Mouse (Mus musculus): Measurements from ENCODE around the gene Kras.

The Kras gene

DNA sequence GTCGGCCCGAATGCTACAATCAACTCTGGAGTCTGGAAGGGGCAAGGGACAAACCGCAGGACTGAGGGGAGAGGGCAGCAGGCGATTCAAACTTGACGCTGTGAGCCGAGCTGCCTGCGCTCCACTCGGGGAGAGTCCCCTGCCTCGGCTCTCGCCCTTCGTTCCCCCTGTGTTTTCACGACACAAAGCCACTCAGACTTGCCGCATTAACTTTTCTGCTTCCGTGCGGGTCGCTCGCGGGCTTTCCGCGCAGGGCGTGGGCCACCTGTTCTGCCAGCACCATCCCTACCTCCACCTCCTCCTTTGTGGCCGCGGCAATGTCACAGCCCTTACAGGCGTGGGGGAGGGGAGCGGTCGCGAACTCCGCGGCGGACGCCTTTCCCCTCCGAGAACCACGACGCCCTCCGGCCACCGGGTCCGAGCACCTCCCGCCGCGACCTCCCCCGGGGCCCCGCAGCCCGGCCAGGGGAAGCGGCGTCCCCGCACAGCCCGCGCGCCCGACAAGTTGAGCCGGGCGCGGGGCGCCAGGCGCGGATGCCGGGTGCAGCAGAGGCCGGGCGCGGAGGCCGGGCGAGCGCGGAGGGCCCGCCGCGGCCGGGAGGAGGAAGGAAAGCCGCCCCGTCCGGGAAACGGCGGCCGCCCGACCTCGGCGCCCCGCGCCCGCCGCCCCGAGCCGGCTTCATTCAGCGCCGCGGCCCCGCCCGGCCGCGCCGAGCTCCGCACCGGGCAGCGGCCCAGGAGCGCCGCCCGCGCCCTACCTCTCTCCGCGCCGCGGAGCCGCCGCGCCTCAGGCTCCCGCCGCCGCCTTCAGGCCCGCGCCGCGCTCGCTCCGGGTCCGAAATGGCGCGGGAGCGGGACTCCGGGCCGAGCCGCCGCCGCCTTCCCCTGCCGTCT lies 501 bp downstream of the Kras start:
- DNase-seq (ENCODE audit: low spot score), result peak; percentile 63

DNA sequence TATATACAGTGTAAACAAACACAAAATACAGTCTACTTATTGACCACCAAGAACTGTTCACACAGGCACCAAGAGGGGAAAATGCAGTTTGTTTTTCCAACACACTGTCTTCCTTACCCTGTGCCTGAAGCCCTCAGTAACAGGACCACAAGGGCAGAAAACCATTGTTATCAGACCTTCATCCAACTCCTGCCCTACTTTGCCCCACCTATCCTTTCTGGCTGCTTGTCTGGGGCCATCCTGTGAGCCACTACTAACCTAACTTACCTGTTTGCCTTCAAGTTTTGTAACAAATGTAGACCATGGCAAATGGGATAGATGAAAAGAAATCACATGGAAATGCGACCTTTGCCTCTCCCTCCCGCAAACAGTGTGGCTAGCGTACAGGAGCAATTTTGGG lies 2.2 kb downstream of the Kras start:
- DNase-seq (ENCODE audit: low spot score), result no peak

DNA sequence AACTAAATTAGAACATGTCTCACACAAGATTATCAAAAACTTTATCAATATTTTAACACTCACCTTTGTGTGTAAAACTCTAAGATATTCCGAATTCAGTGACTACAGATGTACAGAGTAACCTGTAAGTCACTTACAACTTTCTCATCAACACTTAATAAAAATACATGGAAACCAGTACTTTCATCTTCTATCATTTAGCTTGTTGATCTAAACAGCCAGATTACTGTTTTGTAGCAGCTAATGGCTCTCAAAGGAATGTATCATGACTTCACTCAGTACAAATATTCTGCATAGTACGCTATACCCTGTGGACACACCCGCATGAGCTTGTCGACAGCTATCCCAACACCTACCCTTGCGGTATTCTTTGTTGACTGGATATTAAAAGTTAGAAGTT lies 3.2 kb downstream of the Kras start:
- no peak for DNase-seq (ENCODE audit: low spot score)

DNA sequence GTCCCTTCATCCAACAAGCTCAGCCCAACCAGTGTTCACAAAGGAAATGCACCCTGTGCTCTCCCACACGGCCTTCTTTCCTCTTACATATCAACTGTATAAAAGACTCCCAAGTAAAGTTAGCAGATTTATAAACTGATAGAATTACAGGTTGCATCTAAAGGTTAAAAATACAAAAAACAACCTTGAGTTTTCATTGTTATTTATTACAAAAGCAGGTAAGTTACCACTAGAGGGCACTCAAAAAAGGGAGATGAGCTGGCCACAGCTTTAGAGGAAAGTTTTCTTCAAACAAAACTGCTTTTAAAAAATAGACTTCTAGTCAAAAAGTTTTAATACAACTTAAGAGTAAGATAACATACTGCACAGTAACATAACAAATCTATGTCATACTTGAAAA lies 7.5 kb downstream of the Kras start:
- no peak for DNase-seq (ENCODE audit: low spot score)

DNA sequence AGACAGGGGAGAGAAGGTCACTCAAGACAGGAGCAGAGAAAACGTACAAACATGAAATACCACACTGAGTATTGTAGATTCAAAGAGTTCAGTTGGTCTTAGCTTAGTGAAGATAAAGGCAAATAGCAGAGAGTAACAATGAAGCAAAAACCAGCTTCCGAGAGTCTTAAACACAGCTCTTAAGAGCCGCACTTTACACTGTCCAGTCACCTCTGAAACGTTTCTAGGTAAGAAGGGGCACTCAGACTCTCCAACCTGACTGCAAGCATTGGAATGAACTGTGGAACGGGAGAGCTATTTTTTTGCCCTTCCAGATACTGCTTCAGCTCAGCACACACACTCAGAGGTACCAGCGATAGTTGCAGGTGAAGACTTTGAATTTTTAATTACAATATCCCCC lies 9.8 kb downstream of the Kras start:
- no peak for DNase-seq (ENCODE audit: low spot score)

DNA sequence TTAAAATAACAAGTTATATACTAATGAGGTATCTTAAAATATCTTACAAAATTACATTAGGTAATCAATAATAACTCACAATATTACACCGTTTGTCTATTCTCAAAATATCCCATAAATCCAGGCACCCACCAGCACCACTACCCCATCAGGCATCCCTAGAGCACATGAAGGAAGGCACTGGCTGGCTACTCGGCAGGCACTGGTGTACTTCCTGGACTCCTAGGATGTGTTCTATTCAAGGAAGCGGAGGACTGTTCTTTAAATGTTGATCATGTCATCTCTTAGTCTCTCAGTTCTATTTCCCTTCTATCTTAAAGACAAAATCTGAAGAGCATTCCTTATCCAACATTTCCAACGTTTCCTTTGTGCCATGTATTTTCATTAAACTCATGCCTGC lies 12.9 kb downstream of the Kras start:
- DNase-seq (ENCODE audit: low spot score), result no peak

DNA sequence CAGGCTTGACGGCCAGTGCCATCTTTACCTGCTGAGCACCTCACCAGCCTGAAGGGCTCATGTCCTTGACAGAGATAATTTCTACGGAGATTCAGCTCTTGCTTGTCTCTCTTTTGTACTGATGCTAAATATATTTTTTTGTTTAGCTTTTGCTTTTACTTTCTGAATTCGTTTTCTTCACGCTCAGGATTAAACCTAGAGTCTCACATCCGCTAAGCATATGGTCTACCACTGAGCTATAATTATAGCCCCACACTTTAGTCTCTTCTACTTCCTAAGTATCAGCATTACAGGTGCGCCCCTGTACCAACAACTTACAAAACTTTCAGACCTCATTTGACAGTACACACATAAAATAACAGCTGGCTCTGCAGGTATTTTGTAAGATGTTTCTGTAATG lies 14.7 kb downstream of the Kras start:
- no peak for DNase-seq (ENCODE audit: low spot score)

DNA sequence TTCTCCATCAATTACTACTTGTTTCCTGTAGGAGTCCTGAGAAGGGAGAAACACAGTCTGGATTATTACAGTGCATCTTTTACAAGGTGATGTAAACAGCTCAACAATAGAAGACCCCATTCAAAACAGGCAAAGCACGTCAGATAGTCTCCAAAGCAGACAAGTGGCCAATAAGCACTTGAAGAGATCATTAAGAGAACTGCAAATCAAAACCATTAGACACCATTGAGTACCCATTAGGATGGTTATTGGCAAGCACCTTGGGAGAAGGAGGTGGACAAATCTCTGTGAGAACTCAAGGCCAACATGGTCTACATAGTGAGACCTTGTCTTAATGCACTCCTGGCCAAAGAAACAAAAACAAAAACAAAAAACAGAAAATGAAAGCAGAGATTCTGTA lies 15.6 kb downstream of the Kras start:
- DNase-seq (ENCODE audit: low spot score), result no peak

DNA sequence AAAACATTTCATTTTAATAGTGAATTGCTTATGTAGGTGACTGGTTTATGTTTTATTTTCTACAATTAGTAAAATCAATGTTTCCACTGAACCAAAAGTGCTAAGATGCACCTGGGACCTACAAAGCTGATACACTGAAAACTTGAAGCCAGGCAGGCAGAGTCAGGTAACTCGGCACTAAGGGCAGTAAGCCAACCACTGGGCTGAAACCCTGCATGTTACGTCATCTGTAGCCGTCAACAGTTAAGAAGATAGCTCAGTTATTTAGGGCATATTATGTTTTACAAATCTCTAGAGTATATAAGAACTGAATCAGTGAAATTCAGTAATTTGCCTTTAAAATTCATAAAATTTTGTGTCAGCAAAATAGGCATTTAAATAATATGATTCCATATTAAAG lies 23.7 kb downstream of the Kras start:
- DNase-seq (ENCODE audit: low spot score), result no peak

DNA sequence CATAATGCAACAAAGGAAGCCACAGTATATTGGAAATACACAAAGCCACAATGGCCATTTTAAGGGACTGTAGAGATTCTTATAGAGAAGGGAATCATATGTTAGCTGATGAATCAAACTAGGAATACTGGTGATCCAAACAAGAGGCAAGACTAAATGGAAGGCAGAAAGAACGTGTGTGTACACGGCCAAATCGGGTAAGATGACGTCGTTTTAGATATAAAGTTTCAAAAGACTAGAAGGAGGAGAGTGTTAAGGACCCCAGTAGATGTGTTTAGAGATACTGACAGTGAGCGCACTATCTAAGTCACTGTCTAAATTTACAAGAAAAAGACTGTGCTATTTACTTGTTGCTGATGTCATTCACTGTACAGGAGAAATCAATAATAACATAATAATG lies 25.8 kb downstream of the Kras start:
- DNase-seq (ENCODE audit: low spot score), result no peak

DNA sequence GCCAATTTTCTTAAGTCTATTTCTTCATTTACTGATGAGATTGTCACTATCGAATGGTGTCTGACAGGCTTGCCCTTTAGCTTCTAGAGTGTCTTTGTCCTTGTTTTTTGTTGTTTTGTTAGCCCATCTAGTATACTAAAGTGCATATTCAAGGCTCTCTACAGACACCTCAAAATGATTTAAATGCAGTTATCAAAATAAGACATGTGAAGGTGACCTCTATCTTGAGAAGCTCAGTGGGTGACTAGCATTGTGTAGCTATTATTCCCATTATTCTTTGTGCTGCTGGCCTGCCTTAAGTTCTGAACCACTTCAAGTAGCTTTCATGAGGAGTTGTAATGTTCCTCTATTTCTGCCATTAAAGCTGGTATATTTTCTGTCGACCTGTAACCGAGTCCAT lies 34.2 kb downstream of the Kras start:
- DNase-seq (ENCODE audit: low spot score), result no peak

DNA sequence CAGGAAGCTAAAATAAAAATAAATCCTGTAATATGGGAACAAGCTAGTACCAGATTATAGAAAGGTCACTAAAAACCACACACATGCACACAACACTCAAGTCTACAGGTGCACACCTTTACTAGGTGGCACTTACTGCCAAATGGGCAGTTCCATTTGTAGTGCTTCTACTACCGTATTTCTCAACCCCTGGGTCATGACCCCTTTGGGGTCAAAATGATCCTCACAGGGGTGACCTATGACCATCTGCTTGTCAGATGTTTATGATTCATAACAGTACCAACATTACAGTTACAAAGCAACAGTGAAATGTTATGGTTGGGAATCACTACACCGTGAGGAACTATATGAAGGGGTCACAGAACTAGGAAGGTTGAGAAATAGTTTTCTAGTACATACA lies 36.1 kb downstream of the Kras start:
- DNase-seq (ENCODE audit: low spot score), result no peak

DNA sequence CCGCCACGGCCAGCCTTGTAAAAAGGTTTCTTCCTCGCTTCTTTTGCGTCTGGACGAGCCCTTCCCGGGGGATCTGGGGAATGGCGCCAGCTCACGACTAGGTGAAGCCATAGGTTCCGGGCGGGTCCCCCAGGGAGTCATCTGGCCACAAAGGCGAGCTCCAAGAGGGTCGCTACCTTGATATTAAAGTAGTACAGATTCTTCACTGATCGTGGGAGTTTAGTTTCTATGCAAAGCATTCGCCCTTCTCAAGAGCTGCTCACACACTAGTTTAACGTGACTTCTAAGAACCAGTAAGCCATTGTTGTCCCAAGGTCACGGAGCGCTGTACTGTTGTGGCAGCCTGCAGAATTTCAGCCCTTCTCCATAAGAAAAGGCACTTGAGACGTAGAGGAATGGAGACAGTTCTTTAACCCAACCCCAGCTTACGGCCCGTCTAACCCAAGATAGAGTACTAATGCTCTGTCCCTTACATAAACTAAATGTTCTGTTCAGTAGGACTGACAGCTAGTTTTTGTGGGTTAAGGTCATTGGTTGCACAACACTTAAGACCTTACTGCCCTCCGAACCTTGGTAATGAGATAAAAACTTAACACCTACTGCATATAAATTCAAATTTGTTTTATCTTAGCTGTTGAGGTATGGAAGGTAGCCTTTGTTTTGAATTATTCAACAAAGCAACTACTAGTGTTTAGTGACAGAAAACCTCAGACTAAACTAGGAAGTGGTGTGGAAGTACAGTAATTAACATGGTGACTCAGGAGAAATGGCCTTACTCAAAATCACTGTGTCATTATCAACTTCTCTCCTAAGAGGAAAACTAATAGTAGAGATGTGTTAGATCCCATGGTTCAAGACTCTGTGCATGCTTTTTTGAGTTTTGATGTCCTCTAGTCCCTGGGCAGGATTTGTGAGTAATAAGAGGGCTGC lies 38.4 kb downstream of the Kras start:
- no peak for DNase-seq (ENCODE audit: low spot score)

DNA sequence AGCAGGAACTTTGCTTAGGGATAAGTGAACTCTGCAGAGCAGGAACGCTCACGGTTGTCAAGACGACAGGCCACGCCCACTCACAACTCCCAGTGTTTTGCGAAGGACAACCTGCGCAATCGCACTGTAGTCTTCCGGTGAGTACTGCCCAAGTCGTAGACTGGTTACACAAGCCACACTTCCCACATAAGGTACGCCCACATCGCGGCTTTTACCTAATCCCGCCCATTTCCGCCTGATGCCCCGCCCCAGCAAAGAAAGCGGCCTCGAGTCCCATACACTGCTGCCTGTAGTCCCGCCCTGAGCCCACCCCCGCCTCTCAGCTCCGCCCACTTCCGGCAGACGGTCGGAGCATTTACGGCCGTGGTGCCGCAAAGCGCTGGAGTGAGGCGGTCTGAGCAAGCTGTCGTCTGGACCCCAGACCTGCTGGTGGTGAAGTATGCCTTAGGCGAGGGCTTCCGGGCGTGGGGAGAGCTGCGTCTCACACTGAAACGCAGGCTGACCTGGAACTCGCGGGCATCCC lies 39.2 kb downstream of the Kras start, which contains the start of the genes Casc1 and Etfrf1:
Casc1 (minus strand) TSS at position 190 of the 523 bp plus-strand sequence.
Etfrf1 (plus strand) TSS at position 319 of the 523 bp plus-strand sequence.
- peak; percentile 97 for DNase-seq (ENCODE audit: low spot score)

DNA sequence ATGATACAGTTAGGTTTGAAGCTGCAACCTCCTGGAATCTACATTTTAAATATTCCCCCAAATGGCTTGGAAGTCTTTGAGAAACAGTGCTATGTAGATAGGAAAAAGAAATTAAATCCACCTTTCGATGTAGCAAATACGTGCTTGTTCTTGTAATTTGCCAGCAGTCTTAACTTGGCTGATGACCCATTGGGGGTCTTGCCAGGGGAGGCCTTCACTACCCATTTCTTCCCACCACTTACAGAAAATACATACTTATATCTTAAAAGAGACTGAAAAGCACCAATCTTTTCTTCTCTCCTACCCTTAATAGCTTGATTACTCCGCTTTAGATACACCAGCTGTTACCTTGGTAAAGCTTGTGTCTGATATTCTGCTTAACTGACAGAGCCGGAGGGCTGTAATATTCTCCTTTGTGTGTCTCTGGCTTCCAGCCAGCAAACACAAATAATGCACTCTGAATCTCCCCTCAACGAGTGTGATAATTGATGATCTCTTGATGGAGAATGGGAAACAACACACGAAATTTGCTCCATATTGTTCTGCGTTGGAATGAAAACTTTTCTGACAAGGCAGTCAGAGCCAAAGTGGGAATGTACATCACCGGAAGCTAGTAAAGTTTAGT lies 39.9 kb downstream of the Kras start:
- DNase-seq (ENCODE audit: low spot score), result no peak

DNA sequence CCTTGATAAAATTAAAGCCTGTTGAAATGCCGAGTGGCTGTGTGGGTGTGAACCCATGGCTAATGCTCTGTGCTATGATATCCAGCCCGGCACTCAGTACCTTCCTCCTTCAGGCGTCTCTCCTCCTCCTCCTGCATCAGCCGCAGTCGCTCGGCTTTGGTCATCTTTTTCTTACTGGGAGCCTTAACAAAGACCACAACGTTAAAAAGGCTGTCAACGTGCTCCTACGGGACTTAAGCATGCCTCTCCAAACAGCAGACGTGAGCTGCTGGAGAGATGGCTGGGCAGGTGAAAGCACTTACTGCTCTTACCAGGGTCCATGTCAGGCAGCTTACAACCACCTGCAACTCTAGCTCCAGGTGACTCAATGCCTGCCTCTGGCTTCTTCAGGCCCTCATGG lies 44.9 kb downstream of the Kras start:
- DNase-seq (ENCODE audit: low spot score), result no peak

DNA sequence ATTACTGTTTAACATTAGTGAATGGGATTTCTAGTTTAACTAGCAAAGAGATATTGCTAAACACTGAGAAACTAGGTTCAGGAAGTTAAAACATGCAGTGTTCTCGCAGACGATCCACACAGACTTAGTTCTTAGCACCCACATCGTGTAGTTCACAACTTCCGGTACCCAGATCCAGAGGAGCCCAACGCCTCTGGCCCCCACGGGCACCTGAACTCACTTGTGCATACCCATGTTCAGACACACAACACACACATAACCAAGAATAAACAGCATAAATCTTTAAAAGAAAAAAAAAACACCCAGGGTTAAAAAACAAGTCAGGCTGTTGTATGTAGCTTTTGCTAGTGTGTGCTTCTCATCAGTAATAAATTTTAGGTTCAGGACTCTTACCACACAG lies 45.6 kb downstream of the Kras start:
- DNase-seq (ENCODE audit: low spot score), result no peak

DNA sequence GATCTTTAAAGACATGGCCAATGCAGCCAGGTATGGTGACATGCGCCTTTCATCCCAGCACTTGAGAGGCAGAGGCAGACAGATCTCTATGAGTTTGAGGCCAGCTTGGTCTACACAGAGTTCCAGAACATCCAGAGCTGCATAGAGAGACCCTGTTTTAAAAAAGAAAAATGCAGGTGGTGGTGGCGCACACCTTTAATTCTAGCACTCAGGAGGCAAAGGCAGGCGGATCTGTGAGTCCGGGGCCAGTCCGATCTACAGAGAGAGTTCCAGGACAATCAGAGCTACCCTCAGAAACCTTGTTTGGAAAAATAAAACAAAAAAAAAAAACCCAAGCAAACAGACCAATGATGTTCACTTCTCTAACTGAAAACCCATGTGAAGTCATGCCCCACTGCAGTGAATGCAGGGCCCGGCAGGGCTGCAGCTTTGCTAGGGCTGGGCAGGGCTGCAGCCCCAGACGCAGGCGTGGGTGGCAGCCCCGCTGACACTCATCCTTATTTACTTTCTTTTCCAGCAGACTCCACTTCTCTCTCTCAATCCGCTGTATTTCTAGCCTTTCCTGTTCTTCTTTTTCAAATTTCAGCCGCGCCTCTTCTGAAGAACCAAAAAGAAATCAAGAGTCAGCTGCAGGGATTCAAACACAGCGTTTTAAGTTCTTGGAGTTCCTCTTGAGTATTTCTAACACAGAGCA lies 47.5 kb downstream of the Kras start:
- no peak for DNase-seq (ENCODE audit: low spot score)

DNA sequence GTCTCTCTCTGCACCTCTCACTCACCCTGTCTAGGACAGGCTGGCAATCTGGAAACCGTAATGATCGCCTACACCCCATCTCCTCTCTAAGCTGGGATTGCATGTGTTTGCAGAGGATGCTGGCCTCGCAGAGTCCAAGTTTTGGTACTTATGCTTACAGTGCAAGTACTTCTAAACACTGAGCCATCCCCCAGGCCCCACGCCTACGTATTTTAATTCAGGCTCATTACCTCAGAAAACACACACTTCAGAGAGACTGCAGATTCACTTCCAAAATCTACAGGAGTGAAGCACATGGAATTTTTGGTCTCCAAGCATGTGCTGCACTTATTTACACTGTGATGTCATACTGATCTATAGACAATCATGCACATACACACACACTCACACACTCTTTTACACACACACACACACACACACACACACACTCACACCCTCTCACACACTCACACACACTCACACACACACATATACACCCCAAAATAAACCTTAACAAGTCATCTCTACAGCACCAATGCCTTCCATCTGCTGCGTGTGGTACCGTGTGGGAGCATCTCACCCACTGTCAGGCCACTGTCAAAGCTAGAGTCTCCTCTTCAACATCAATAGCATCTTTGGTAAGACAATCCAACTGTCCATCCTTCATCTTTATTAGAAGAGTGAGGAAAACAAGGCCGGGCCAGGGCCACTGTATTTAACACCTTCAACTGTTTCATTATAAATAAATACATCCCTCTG lies 51.9 kb downstream of the Kras start:
- DNase-seq (ENCODE audit: low spot score), result no peak

DNA sequence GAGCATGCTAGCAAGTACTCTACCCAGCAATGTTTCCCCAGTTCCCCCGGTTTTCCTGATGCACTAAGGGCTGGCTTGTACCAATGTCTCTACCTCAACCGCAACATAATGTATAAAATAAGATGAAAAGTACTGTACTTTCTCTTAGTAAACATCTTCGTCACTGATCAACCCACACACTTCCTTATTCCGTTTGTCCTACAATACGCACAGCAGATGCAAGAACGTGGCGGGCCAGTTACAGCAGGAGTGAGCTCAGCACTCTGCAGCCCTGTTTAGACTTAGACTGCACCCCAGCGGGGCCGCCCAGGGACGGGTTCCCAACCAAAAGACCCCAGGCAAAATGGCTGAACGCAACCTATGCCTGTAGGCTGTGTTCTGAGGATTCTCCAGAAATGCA lies 56.6 kb downstream of the Kras start:
- no peak for DNase-seq (ENCODE audit: low spot score)

DNA sequence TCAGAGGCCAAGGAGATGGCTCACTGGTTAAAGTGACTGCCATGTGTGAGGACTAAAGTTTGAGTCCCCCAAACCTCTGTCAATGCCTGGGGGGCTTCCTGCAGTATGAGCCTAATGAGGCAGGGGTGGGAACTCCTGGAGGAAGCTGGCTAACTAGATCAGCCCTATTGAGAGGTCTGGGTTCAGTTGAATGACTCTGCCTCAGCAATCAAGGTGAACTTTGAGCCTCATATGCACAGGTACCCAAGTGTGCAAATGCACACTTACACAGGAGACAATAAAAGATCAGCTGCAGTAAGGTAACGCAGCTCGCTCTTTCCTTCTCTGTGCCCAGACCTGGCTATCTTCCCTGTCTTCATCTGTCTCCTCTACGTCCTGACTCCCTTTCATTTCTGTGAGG lies 57.0 kb downstream of the Kras start:
- no peak for DNase-seq (ENCODE audit: low spot score)
